Mouse (Mus musculus) c-Kit-positive CD71-positive TER-119-negative erythroid progenitor cells, embryonic 14.5 days (primary cell): ENCODE data around the gene Noct.

Source experiments
- DNase-seq: peaks from one replicate; pipeline ENCODE4 v3.0.0-alpha.2; 2013; ENCODE audit warnings: low read depth

The Noct gene

DNA sequence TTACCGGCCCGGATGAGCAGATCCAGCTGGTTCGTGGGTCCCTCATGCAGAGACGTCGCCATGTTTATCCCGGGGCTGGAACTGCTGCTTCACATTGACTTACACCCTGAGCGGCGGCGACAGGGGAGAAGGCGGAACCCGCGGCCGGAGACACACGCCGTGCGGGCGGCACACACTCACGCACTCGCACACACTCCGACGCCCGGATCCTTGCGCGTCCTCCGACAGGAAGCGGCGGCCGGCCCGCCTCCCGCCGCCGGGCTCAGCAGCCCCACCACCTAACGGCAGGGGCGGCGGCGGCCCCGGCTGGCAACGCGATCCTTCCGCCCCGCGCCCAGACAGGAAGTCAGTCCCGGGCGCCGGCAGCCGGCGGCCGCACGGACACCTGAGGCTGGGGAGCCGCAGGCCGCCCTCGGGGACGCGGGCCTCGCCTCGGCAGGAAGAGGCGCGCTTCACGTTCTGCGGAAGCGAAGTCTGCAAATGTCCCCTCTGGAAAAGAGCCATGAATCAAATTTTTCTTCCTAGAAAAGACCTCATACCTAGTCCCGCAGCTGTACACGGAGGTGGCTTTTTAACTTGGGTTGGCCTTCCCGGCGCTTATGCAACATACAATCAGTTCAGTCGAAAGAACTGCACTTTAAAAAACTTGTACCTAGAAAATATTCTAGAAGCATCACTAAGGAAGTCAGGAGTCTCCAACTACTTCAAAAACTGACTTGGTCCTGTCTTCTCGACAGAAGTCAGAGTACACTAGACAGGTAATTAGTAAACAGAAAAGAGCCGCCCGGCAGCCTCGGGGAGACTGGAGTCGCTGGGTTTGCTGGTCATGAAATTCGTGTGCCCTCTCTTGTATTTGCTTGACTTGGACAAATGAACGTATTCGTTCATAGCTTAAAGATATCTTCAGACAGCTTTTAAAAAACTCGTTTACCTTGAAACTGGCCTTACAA lies 53.2 kb downstream of the Noct start:
- DNase-seq, result peak; percentile 51

DNA sequence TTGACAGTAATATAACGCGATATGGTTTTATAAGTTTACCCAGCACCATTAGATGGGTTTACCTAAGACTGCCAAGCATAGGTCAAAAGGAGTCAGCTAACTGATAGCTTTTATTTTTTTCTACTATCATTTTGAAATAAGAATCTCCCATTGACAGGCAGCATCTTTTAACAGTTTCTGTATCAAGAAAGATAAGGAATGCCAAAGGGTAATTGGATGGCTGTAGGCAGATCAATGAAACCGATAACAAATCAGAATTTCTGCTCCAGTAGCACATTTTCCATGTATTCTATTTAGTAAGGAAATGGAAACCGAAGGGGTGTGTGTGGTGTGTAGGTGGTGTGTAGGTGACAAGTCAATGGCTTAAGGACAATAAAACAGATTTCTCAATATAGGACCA lies 54.2 kb downstream of the Noct start:
- no peak for DNase-seq

DNA sequence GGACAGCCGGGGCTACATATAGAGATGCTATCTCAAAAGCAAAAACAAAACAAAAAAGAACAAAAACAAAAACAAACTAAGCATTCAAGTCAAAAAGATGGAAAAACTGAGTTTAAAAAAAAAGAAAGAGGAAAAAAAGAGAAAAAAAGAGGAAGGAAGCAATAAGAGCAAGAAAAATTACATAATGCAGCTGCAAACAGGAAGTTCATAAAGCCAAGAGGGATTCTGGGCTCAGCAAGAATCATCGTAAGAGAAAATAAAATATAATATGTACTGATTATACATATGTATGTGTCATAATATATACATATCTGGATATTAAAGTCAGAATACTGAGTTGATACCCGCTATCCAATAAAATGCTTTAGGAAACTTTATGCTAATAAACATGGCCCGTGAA lies 57.5 kb downstream of the Noct start:
- DNase-seq, result no peak

DNA sequence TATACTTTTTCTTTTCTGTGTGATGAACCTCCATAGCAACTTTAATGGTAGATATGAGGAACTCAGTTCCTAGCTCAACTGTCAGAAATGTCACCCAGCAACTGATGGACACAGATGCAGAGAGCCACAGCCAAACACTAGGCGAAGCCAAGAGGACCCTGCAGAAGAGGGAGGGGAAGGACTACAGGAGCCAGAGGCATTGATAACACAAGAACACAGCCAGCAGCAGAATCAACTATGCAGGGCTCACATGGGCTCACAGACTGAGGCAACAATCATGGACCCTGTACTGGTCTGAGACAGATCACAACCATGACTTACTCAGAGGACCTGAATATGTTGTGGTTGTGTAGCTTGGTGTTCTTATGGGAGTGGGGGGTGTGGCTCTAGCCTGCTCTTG lies 60.1 kb downstream of the Noct start:
- no peak for DNase-seq

DNA sequence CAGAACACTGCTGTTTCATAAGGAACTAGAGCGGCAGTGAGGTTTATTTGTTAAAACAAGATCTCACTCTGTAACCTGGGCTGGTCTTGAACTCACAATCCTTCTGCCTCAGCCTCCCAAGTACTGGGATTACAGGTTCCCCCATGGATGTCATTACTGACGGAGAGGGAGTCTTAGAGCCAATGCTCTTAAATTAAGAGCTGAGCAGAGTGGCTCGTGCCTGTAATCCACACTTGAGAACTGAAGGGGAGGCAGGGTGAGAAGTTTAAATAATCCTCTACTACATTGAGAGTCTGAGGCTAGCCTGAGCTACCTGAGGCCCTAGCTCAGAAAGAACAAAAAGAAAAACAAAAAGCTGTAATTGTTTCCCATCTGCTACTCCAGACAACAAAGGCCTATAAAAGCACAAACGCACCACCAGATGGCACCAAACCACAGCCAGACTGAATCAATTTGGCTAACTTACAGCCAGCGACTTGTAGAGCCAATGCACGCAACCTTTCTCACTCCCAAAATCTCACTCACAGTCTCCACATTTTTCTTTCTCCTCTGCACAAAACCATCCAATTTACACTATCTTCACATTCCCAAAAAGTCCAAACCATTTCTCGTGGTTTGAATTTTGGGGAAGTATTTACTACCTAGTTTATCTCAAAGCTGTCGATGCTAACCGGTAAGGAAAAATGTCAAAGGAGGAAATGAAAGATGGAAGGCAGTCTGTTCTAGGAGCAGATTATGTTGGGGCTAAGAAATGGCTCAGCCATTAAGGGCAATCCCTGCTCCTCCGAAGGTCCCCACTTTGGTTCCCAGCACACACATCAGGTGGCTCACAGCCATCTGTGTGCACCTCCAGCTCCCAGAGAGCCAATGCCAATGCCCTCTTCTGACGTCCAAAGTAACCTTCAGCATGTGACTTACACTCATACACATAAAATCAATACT lies 64.9 kb downstream of the Noct start:
- peak; percentile 69 for DNase-seq

DNA sequence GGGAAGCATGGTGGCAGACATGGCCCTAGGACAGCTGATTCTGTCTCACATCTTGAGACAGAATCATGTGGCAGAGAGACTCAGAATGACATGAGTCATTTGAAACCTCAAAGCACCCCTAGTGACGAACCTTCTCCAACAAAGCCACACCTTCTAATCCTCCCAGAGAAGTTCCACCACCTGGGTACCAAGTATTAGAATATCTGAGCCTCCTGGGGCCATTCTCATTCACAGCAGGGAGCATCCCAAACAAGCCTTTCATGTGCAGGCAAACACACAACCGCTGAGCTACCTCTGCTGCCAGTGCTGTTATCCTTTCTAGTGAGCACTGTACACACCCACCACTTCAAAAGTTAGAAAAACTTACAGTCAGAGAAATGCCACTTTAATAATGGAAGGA lies 70.0 kb downstream of the Noct start:
- no peak for DNase-seq

DNA sequence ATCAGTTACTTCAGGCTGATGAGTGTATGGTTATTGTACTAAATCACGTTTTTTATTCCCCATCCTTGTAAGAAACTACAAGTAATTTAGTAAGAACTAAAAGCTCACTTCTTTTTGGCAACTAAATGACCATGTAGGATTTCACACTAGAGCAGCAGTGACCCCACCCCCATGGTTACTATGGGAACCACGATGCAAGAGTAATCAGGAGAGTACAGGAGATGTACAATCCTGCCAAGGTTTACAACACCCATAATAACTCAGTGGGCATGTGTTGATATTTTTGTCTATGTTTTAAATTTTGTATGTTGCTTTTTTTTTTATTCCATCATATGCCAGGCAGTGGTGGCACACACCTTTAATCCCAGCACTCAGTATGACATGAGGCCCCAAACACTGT lies 71.0 kb downstream of the Noct start:
- no peak for DNase-seq

DNA sequence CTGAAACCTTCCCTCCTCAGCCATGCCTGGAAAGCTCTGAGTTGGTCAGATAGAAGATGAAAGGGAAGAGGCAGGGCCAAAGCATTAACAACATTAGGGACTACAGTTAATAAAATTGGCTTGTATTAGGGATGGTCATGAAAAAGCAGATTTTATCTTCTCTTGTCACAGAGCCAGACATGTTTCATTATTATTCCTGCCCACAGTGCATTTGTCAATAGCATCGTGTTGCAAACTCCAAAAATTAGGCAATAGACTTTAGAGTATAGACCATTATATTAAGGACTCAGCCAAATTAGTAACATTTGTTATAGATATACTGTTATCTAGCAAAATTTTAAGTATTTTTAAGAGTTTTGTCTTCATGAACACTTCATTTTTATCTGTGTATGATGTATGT lies 72.5 kb downstream of the Noct start:
- DNase-seq, result no peak
